Mouse (Mus musculus): Measurements from ENCODE around the gene Rmdn3. TPM values are rescaled to one million over a fixed set of nuclear protein-coding genes. Genes with fewer than 3 reads are reported as not detected.

The Rmdn3 gene
- polyA plus RNA-seq, 1 experiment = 20.7 TPM

DNA sequence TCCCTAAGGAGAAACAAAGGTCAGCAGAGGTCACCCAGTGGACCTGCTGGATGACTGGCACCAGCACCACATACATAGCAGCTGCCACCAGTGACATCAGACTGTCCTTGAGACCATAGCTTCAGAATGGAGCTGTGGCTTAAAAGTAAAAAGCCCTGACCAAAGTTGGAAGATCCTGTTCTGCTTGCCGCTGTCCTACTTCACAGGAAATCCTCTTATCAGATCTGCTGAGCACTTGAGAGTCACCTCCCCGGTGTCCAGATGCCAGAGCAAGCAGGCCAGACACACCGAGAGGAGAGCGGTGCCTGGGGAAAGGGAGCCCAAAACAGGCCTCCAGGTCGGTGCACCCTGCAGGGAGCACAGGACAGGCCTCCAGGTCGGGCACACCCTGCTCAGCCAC, 4.6 kb downstream of the Rmdn3 start:
- no peaks in the 10 kb centered on the region for H3K27me3 ChIP-seq (ENCODE audit: control insufficient read depth, insufficient read depth, insufficient read length)
- H3K36me3 ChIP-seq (ENCODE audit: control insufficient read depth, insufficient read depth) = peaks cover 21% of the 10 kb centered on the region
- no peak overlapping the region for H3K4me3 ChIP-seq
- H3K4me2 ChIP-seq (ENCODE audit: low read depth) = no peak overlapping the region
- TF ChIP-seq CEBPB (IDR thresholded peaks at IDR 0.05; ENCODE audit: insufficient read depth, poor library complexity, severe bottlenecking) (no peak), E2F4 (IDR thresholded peaks at IDR 0.05; ENCODE audit: insufficient read depth) (no peak), TCF12 (IDR thresholded peaks at IDR 0.05; ENCODE audit: insufficient read depth, poor library complexity, severe bottlenecking) (no peak), MYOD1 (IDR thresholded peaks at IDR 0.05; ENCODE audit: control insufficient read depth in 1 of 3, insufficient read length in 2 of 3, low read depth in 2 of 3) (no peak), MAX (IDR thresholded peaks at IDR 0.05; ENCODE audit: low read depth) (no peak), SRF (IDR thresholded peaks at IDR 0.05; ENCODE audit: control insufficient read depth, insufficient read length, low read depth) (no peak), USF1 (IDR thresholded peaks at IDR 0.05; ENCODE audit: low read depth) (no peak), MYOG (IDR thresholded peaks at IDR 0.05; ENCODE audit: control insufficient read depth in 1 of 3, insufficient read depth in 1 of 3, insufficient read length in 2 of 3, low read depth in 2 of 3) (no peak), TCF3 (IDR thresholded peaks at IDR 0.05; ENCODE audit: insufficient read length, low read depth) (no peak), POLR2AphosphoS2 (IDR thresholded peaks at IDR 0.05; ENCODE audit: insufficient read length, low read depth) (no peak), POLR2A (IDR thresholded peaks at IDR 0.05; ENCODE audit: insufficient read length, low read depth) (no peak), REST (IDR thresholded peaks at IDR 0.05; ENCODE audit: insufficient read depth, insufficient read length) (no peak)
- peaks cover 15% of the 10 kb centered on the region for H3K79me2 ChIP-seq (ENCODE audit: control insufficient read depth, insufficient read depth)
- H3ac ChIP-seq (ENCODE audit: control insufficient read depth, insufficient read length) = no peak overlapping the region

DNA sequence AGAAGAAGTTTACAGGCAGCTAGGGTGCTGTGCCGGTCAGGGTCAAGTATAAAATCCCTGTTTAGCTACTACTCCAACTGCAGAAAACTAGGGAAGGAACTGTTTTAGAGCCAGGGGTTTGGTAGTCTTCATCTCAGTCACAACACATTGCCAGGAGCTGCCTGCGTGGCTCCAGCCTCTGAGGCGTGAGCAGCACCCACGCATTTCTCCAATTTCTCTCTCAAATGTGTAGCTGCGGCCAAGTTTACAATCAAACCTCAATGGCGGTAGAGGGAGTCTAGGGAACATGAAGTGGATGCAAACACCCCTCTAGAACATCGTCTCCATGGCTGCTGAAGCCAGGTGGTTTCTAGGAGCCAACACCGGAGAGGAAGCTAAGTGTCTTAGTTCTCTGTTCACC, 9.1 kb downstream of the Rmdn3 start:
- H3K4me2 ChIP-seq (ENCODE audit: low read depth) = no peak overlapping the region
- H3K36me3 ChIP-seq (ENCODE audit: control insufficient read depth, insufficient read depth) = peaks cover 31% of the 10 kb centered on the region
- H3K79me2 ChIP-seq (ENCODE audit: control insufficient read depth, insufficient read depth) = no peaks in the 10 kb centered on the region
- no peak overlapping the region for H3ac ChIP-seq (ENCODE audit: control insufficient read depth, insufficient read length)
- H3K4me3 ChIP-seq = no peak overlapping the region
- TF ChIP-seq USF1 (IDR thresholded peaks at IDR 0.05; ENCODE audit: low read depth) = no peak
- no peaks in the 10 kb centered on the region for H3K27me3 ChIP-seq (ENCODE audit: control insufficient read depth, insufficient read depth, insufficient read length)

DNA sequence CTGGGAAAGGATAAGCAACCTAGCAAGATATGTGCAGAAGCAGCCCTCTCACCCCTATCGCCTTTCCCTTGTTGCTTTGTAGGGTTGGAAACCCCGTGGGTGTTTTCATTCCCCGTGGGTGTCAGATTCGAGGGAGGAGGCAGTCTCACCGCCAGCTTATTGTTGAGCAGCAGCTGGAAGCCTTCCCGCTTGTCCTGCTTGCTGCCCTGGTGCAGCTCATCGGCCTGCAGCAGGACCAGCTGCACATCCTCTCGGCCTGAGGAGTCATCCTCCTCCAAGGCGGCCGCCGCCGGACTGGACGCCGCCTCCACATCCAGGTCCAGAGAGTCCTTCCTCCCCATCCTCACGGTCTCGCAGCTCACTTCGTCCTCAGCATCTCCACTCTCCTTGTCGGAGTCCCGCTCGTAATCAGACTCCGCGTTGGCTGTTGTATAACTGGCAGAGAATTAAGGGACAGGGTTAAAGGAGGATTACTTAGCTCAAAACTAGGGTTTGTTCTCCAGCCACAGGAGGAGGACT, 9.6 kb downstream of the Rmdn3 start:
- H3K4me2 ChIP-seq (ENCODE audit: low read depth) = no peak overlapping the region
- TF ChIP-seq MYOD1 (IDR thresholded peaks at IDR 0.05; ENCODE audit: control insufficient read depth in 1 of 3, insufficient read length in 2 of 3, low read depth in 2 of 3) (no peak), REST (IDR thresholded peaks at IDR 0.05; ENCODE audit: insufficient read depth, insufficient read length) (no peak), MAX (IDR thresholded peaks at IDR 0.05; ENCODE audit: low read depth) (no peak), MYOG (IDR thresholded peaks at IDR 0.05; ENCODE audit: control insufficient read depth in 1 of 3, insufficient read depth in 1 of 3, insufficient read length in 2 of 3, low read depth in 2 of 3) (no peak), POLR2A (IDR thresholded peaks at IDR 0.05; ENCODE audit: insufficient read length, low read depth) (no peak), USF1 (IDR thresholded peaks at IDR 0.05; ENCODE audit: low read depth) (no peak), TCF3 (IDR thresholded peaks at IDR 0.05; ENCODE audit: insufficient read length, low read depth) (no peak), CEBPB (IDR thresholded peaks at IDR 0.05; ENCODE audit: insufficient read depth, poor library complexity, severe bottlenecking) (no peak), TCF12 (IDR thresholded peaks at IDR 0.05; ENCODE audit: insufficient read depth, poor library complexity, severe bottlenecking) (no peak)
- no peak overlapping the region for H3ac ChIP-seq (ENCODE audit: control insufficient read depth, insufficient read length)
- no peak overlapping the region for H3K4me3 ChIP-seq
- H3K27me3 ChIP-seq (ENCODE audit: control insufficient read depth, insufficient read depth, insufficient read length) = no peaks in the 10 kb centered on the region
- no peaks in the 10 kb centered on the region for H3K79me2 ChIP-seq (ENCODE audit: control insufficient read depth, insufficient read depth)
- peaks cover 31% of the 10 kb centered on the region for H3K36me3 ChIP-seq (ENCODE audit: control insufficient read depth, insufficient read depth)

DNA sequence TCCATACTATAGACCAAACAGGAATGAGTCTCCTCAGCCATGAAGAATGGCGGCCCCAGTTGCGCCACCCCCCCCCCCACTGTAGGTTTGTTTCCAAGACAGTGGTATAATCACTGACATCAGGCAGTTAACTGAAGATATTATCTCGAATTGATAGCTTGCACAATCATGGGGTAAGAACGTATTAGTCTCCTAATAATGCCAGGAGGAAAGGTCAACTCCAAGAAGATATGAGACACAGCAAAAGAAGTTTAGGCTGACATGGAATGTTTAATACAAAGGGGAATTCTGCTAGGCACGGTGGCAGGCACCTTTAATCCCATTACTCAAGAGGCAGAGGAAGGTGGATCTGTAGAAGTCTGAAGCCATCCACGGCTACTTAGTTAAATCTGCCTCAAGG, 10.4 kb downstream of the Rmdn3 start:
- no peak overlapping the region for H3K4me2 ChIP-seq (ENCODE audit: low read depth)
- H3K27me3 ChIP-seq (ENCODE audit: control insufficient read depth, insufficient read depth, insufficient read length) = no peaks in the 10 kb centered on the region
- H3K79me2 ChIP-seq (ENCODE audit: control insufficient read depth, insufficient read depth) = no peaks in the 10 kb centered on the region
- H3ac ChIP-seq (ENCODE audit: control insufficient read depth, insufficient read length) = no peak overlapping the region
- no peak overlapping the region for H3K4me3 ChIP-seq
- TF ChIP-seq CEBPB (IDR thresholded peaks at IDR 0.05; ENCODE audit: insufficient read depth, poor library complexity, severe bottlenecking) (no peak), SRF (IDR thresholded peaks at IDR 0.05; ENCODE audit: control insufficient read depth, insufficient read length, low read depth) (no peak), E2F4 (IDR thresholded peaks at IDR 0.05; ENCODE audit: insufficient read depth) (no peak), REST (IDR thresholded peaks at IDR 0.05; ENCODE audit: insufficient read depth, insufficient read length) (no peak), USF1 (IDR thresholded peaks at IDR 0.05; ENCODE audit: low read depth) (no peak), POLR2A (IDR thresholded peaks at IDR 0.05; ENCODE audit: insufficient read length, low read depth) (no peak), POLR2AphosphoS2 (IDR thresholded peaks at IDR 0.05; ENCODE audit: insufficient read length, low read depth) (no peak), MYOG (IDR thresholded peaks at IDR 0.05; ENCODE audit: control insufficient read depth in 1 of 3, insufficient read depth in 1 of 3, insufficient read length in 2 of 3, low read depth in 2 of 3) (no peak)
- H3K36me3 ChIP-seq (ENCODE audit: control insufficient read depth, insufficient read depth) = peaks cover 32% of the 10 kb centered on the region

DNA sequence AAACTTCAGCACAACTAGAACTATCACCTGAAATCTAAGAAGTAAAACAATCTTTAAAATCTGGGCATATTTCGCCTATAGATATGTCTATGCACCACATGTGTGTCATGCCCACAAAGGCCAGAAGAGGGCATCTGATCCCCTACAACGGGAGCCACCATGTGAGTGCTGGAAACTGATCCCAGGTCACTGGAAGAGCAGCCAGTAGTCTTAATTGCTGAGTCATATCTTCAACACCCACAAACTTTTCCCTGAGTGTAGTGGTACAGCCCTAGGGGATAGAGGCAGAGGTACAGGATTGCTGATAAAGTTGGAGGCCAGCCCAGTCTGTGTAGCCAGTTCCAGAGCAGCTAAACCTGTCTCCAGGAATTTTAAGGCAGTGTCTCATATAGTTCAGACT, 11.6 kb downstream of the Rmdn3 start:
- Histone ChIP-seq H3K36me3 (ENCODE audit: control insufficient read depth, insufficient read depth) (peaks cover 35% of the 10 kb centered on the region), H3ac (ENCODE audit: control insufficient read depth, insufficient read length) (no peak overlapping the region), H3K4me3 (no peak overlapping the region), H3K79me2 (ENCODE audit: control insufficient read depth, insufficient read depth) (no peaks in the 10 kb centered on the region), H3K27me3 (ENCODE audit: control insufficient read depth, insufficient read depth, insufficient read length) (no peaks in the 10 kb centered on the region), H3K4me2 (ENCODE audit: low read depth) (no peak overlapping the region)
- TF ChIP-seq TCF3 (IDR thresholded peaks at IDR 0.05; ENCODE audit: insufficient read length, low read depth) (no peak), REST (IDR thresholded peaks at IDR 0.05; ENCODE audit: insufficient read depth, insufficient read length) (no peak), SRF (IDR thresholded peaks at IDR 0.05; ENCODE audit: control insufficient read depth, insufficient read length, low read depth) (no peak)
